ENCODE assay signal across 8 mouse cellular contexts in genomic region chr2:112265448-112266241, GRCm38 (mm10). TPM values are rescaled to one million over a fixed set of nuclear protein-coding genes. Genes with fewer than 3 reads are reported as not detected.
A peak's percentile ranks its signal among the peaks of the same experiment; 100 is the strongest.
DNase-seq lines count a peak whose midpoint lies in the region; ATAC-seq and TF ChIP-seq lines count a peak whose summit lies in the region.

Gene Slc12a6, plus strand, starts transcription at chr2:112265825.

- no peaks in the 10 kb centered on the region for H3K27me3 ChIP-seq in Patski
- H3K27me3 ChIP-seq in hindbrain, embryonic 14.5 days (ENCODE audit: control insufficient read depth, insufficient read depth, low read length), result no peaks in the 10 kb centered on the region

- peaks cover 56% of the 10 kb centered on the region for H3K4me1 ChIP-seq in hindbrain, embryonic 14.5 days (replicated peaks; ENCODE audit: control insufficient read depth, insufficient read depth, low read length)

- TF ChIP-seq CTCF in Patski (IDR thresholded peaks at IDR 0.05), result no peak

- H3K27ac ChIP-seq in hindbrain, embryonic 14.5 days, result peak within 1 kb of the TSS; percentile 94

- in situ Hi-C loops in Patski (cut with MboI; ENCODE audit: low pct_unique_long_range_greater_than_20kb), result loop anchor here (5.0 to 10.0 kb wide), 2 partner anchors 99 to 217 kb away; partner anchors contain the start of genes Chrm5 and Emc4

- POLR2A ChIA-PET in Patski (lab: Charles Lee), result interaction anchor here (0.6 to 2.2 kb wide), 4 partner anchors 19 to 114 kb away, joined by 3 to 6 read pairs (median 4); no protein-coding TSS in a partner anchor

- no peaks in the 10 kb centered on the region for H3K9me3 ChIP-seq in hindbrain, embryonic 14.5 days (ENCODE audit: control insufficient read depth, low read length)

- CTCF ChIA-PET in Patski (lab: Charles Lee), result interaction anchor here (0.8 to 1.5 kb wide), 7 partner anchors 10 to 114 kb away, joined by 3 to 4 read pairs (median 3); partner anchors contain the start of gene Katnbl1

- DNase-seq in Patski (ENCODE audit: low read depth, low spot score), result no peak
- peak; percentile 95 to 96 for DNase-seq in cerebellum, postnatal 14 days
- peak; percentile 81 to 87 for DNase-seq in frontal cortex, postnatal 25 days (ENCODE audit: low spot score in 2 of 2)
- DNase-seq in hindbrain, embryonic 14.5 days (ENCODE audit: low spot score), result peak; percentile 84
- DNase-seq in left cerebral cortex, adult 11 months (ENCODE audit: low spot score), result peak; percentile 83
- peak; percentile 94 to 95 for DNase-seq in lung, postnatal 4 days
- peak; percentile 82 for DNase-seq in retina, postnatal 7 days (ENCODE audit: low read depth, low spot score)
- DNase-seq in urinary bladder, adult 2 months (ENCODE audit: low spot score), result peak; percentile 85

- H3K9ac ChIP-seq in hindbrain, embryonic 14.5 days, result peak within 1 kb of the TSS; percentile 87

- under 1% methylated on average over 60 of the region's 85 CpGs for WGBS in hindbrain, embryonic 14.5 days

- peak; percentile 86 for ATAC-seq in Patski
- ATAC-seq in hindbrain, embryonic 14.5 days (ENCODE audit: low FRiP score), result peak; percentile 95

- H3K36me3 ChIP-seq in hindbrain, embryonic 14.5 days (replicated peaks; ENCODE audit: control insufficient read depth, insufficient read depth), result no peaks in the 10 kb centered on the region

- H3K4me2 ChIP-seq in hindbrain, embryonic 14.5 days (replicated peaks), result peak within 1 kb of the TSS; percentile 95

- H3K4me3 ChIP-seq in hindbrain, embryonic 14.5 days (replicated peaks; ENCODE audit: low read length), result peak within 1 kb of the TSS; percentile 78

RNA-seq across cellular contexts. Expression of gene Slc12a6, which starts in this region (rescaled TPM):
- 25.5 TPM for polyA plus RNA-seq in Patski (2021)
- polyA plus RNA-seq in hindbrain, embryonic 14.5 days (2014; fragmentation: Nextera tagmentation; extraction: Ambion mirVana), result 25.6 and 25.7 TPM in 2 replicates
- 80.4 and 84.2 TPM in 2 replicates for polyA plus RNA-seq in urinary bladder, adult 2 months (2012; rRNA removed)
